Mouse (Mus musculus): ENCODE measurements at regions not wholly inside any gene's neighbourhood (a gene's known extent, or its start where the extent isn't known, plus 50 kb on each side); places are given as distances from the start of the nearest gene placed in this dataset.

DNA sequence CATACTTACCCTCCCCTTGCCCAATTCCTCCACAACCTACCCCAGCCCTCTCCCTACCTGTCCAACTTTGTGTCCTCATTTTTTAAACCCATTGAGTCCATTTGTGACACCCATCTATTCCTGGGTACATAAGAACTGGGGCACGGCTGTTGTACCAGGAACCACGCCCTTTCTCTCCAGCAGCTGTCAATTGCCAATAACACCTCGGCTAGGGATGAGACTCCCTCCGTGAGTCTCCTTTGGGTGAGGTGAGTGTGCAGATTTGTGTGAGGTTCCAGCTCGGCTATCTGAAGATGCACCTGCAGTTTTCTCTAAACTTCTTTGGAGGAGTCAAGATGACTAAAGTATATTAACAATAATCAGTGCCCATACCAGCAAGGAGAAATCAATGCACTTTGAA lies 167.2 kb upstream of the Frmd6 start:
- no peak for TF ChIP-seq CTCF (IDR thresholded peaks at IDR 0.05; ENCODE audit: borderline replicate concordance, control insufficient read depth, extremely low read depth, insufficient read depth, low read length, poor library complexity)
- TF ChIP-seq POLR2A (IDR thresholded peaks at IDR 0.05; ENCODE audit: control insufficient read depth, extremely low read depth, insufficient read depth, low read length, poor library complexity) = no peak

Measured in thymus, adult 2 months (tissue).